Mouse (Mus musculus): ENCODE data around the gene Olfr12. TPM values are rescaled to one million over a fixed set of nuclear protein-coding genes. Genes with fewer than 3 reads are reported as not detected.
A peak's percentile ranks its signal among the peaks of the same experiment; 100 is the strongest.

Olfr12 gene
- total and polyA plus RNA-seq, 2 experiments, result not detected

GRCm38 (mm10) chr1:92641514-92642272 is 24.1 kb downstream of the Olfr12 start, which contains the start of gene Cops9:
Gene Cops9, minus strand, starts transcription at chr1:92641985.
- H3K4me1 ChIP-seq (ENCODE audit: control insufficient read depth, insufficient read depth, low read length), result peaks cover 8% of the 10 kb centered on the region
- peak; percentile 81 for DNase-seq (ENCODE audit: extremely low read depth, low read depth, low spot score)
- H3K79me2 ChIP-seq (ENCODE audit: control insufficient read depth, insufficient read depth, low read length), result peaks cover 7% of the 10 kb centered on the region; the same call in 1 of the 2 replicates
- TF ChIP-seq POLR2A (IDR thresholded peaks at IDR 0.05; ENCODE audit: extremely low read depth, insufficient read depth, low read length) (0 out of 2 replicates have a peak, but pooled peaks have one; percentile 55), CTCF (IDR thresholded peaks at IDR 0.05; ENCODE audit: low read depth, low read length) (no peak)
- no peaks in the 10 kb centered on the region; the same call in 1 of the 2 replicates for H3K36me3 ChIP-seq (ENCODE audit: control insufficient read depth, insufficient read depth, low read length)
- H3K4me3 ChIP-seq (ENCODE audit: insufficient read depth, low read depth, low read length), result peak within 1 kb of the TSS; percentile 84
- peak within 1 kb of the TSS; percentile 88 for H3K9ac ChIP-seq (ENCODE audit: low read depth, low read length)
- H3K27me3 ChIP-seq (ENCODE audit: control insufficient read depth, insufficient read depth, low read length), result no peaks in the 10 kb centered on the region
- peak within 1 kb of the TSS; percentile 8; the same call in 1 of the 2 replicates for H3K27ac ChIP-seq (replicated peaks; ENCODE audit: insufficient read depth, low read depth, low read length)
- WGBS, result 2% methylated on average over 50 of the region's 50 CpGs

DNA sequence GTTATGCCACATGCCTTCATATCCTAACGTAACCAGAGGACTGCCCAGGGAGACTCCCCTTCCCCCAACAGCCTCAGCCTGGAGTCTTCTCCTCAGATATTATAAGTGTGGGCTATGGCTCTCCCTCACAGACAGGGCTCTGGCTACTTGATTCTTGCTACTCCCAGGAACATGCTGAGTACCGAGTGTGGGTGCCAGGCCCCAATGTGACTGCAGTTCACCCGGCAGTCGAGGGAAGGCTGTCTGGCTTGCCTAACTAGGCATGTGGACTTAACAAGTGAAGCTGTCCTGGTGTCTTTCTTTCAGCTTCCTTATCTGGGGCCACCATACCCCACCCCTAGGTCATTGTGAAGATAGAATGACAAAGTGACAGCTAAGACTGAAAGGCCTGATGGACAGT is 26.1 kb downstream of the Olfr12 start:
- TF ChIP-seq CTCF (IDR thresholded peaks at IDR 0.05; ENCODE audit: low read depth, low read length) (no peak), POLR2A (IDR thresholded peaks at IDR 0.05; ENCODE audit: extremely low read depth, insufficient read depth, low read length) (no peak)
- DNase-seq (ENCODE audit: extremely low read depth, low read depth, low spot score), result no peak
- H3K4me1 ChIP-seq (ENCODE audit: control insufficient read depth, insufficient read depth, low read length), result peaks cover 11% of the 10 kb centered on the region
- WGBS, result 80% methylated on average over 4 of the region's 4 CpGs
- H3K9ac ChIP-seq (ENCODE audit: low read depth, low read length), result no peak overlapping the region
- H3K79me2 ChIP-seq (ENCODE audit: control insufficient read depth, insufficient read depth, low read length), result peaks cover 7% of the 10 kb centered on the region; the same call in 1 of the 2 replicates
- H3K27ac ChIP-seq (replicated peaks; ENCODE audit: insufficient read depth, low read depth, low read length), result no peak overlapping the region
- no peaks in the 10 kb centered on the region for H3K36me3 ChIP-seq (ENCODE audit: control insufficient read depth, insufficient read depth, low read length)
- no peak overlapping the region for H3K4me3 ChIP-seq (ENCODE audit: insufficient read depth, low read depth, low read length)
- H3K27me3 ChIP-seq (ENCODE audit: control insufficient read depth, insufficient read depth, low read length), result no peaks in the 10 kb centered on the region

- Histone ChIP-seq H3K27me3 (ENCODE audit: control insufficient read depth, insufficient read depth, low read length) (no peaks in the 10 kb centered on the region), H3K27ac (replicated peaks; ENCODE audit: insufficient read depth, low read depth, low read length) (no peak overlapping the region), H3K79me2 (ENCODE audit: control insufficient read depth, insufficient read depth, low read length) (peaks cover 7% of the 10 kb centered on the region; the same call in 1 of the 2 replicates), H3K9ac (ENCODE audit: low read depth, low read length) (no peak overlapping the region), H3K4me1 (ENCODE audit: control insufficient read depth, insufficient read depth, low read length) (peaks cover 11% of the 10 kb centered on the region), H3K4me3 (ENCODE audit: insufficient read depth, low read depth, low read length) (no peak overlapping the region), H3K36me3 (ENCODE audit: control insufficient read depth, insufficient read depth, low read length) (no peaks in the 10 kb centered on the region)
- TF ChIP-seq POLR2A (IDR thresholded peaks at IDR 0.05; ENCODE audit: extremely low read depth, insufficient read depth, low read length), result no peak
- no peak for TF ChIP-seq CTCF (IDR thresholded peaks at IDR 0.05; ENCODE audit: low read depth, low read length)
- 80% methylated on average over 5 of the region's 5 CpGs for WGBS
- no peak for DNase-seq (ENCODE audit: extremely low read depth, low read depth, low spot score)
Measured at GRCm38 (mm10) chr1:92644916-92645315, 27.3 kb downstream of the Olfr12 start.

DNA sequence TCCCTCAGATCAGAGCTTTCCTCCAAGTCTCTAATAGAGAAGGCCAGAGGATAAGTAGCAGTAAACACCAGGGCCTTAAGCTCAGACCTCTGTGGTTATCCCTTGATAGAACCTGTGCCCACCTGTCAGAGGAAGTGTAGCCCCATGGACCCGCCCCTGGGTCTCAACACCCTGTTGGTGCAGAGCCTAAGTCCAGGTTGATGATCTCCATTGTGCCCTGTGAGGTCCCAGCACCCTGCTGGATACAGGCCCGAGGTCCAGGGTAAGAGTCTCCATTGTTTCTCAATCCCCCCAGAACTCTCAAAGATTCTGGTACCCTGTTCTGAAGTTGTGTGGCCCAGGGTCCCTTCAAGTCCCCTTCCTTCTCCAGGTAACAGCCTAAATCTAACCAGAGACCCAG is 28.5 kb downstream of the Olfr12 start:
- peaks cover 5% of the 10 kb centered on the region; the same call in 1 of the 2 replicates for H3K4me1 ChIP-seq (ENCODE audit: control insufficient read depth, insufficient read depth, low read length)
- 48% methylated on average over 2 of the region's 2 CpGs for WGBS
- H3K4me3 ChIP-seq (ENCODE audit: insufficient read depth, low read depth, low read length), result no peak overlapping the region
- no peak for DNase-seq (ENCODE audit: extremely low read depth, low read depth, low spot score)
- H3K27ac ChIP-seq (replicated peaks; ENCODE audit: insufficient read depth, low read depth, low read length), result no peak overlapping the region
- no peaks in the 10 kb centered on the region for H3K27me3 ChIP-seq (ENCODE audit: control insufficient read depth, insufficient read depth, low read length)
- H3K36me3 ChIP-seq (ENCODE audit: control insufficient read depth, insufficient read depth, low read length), result no peaks in the 10 kb centered on the region
- TF ChIP-seq POLR2A (IDR thresholded peaks at IDR 0.05; ENCODE audit: extremely low read depth, insufficient read depth, low read length) (no peak), CTCF (IDR thresholded peaks at IDR 0.05; ENCODE audit: low read depth, low read length) (no peak)
- H3K9ac ChIP-seq (ENCODE audit: low read depth, low read length), result no peak overlapping the region
- peaks cover 6% of the 10 kb centered on the region; the same call in 1 of the 2 replicates for H3K79me2 ChIP-seq (ENCODE audit: control insufficient read depth, insufficient read depth, low read length)

DNA sequence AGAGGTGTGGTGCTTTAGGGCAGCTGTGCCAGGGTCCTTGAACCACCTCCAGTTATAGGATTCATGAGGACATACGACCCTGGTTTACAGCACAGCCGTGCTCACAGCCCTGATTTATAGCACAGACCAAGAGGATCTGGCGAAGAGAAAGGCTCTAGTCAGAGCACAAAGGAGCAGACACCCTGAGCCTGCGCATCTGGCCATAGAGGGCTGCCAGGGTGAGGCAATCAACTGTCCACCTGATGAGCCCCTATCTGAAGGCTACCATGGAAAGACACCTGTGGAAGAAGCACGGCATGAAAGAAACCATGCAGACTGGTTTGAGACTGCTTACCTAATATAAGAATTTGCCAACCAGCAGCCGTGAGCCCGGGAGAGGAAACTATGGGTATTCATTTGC is 29.0 kb downstream of the Olfr12 start:
- 71% methylated on average over 7 of the region's 7 CpGs for WGBS
- H3K27ac ChIP-seq (replicated peaks; ENCODE audit: insufficient read depth, low read depth, low read length), result no peak overlapping the region
- peaks cover under 1% of the 10 kb centered on the region; the same call in 1 of the 2 replicates for H3K79me2 ChIP-seq (ENCODE audit: control insufficient read depth, insufficient read depth, low read length)
- H3K27me3 ChIP-seq (ENCODE audit: control insufficient read depth, insufficient read depth, low read length), result no peaks in the 10 kb centered on the region
- TF ChIP-seq CTCF (IDR thresholded peaks at IDR 0.05; ENCODE audit: low read depth, low read length) (no peak), POLR2A (IDR thresholded peaks at IDR 0.05; ENCODE audit: extremely low read depth, insufficient read depth, low read length) (no peak)
- peaks cover 5% of the 10 kb centered on the region; the same call in 1 of the 2 replicates for H3K4me1 ChIP-seq (ENCODE audit: control insufficient read depth, insufficient read depth, low read length)
- H3K4me3 ChIP-seq (ENCODE audit: insufficient read depth, low read depth, low read length), result no peak overlapping the region
- DNase-seq (ENCODE audit: extremely low read depth, low read depth, low spot score), result no peak
- no peak overlapping the region for H3K9ac ChIP-seq (ENCODE audit: low read depth, low read length)
- H3K36me3 ChIP-seq (ENCODE audit: control insufficient read depth, insufficient read depth, low read length), result no peaks in the 10 kb centered on the region

DNA sequence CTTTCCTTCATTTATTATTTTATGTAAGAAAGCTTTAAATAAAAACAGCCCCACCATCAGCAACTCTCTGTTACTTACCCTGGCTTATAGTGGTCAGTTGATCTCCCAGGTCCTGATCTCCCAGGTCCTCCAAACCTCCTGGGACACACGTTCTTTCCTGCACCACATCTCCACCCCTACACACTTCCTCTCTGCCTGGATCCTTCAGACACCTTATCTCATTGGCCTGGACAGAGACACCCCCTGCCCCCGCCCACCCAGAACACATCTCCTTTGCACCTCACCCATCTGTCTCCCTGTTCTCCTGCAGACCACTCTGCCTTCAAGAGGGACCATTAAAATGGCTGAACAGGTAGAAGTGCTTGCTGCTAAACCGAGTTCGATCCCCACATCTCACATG is 29.4 kb downstream of the Olfr12 start:
- DNase-seq (ENCODE audit: extremely low read depth, low read depth, low spot score), result no peak
- Histone ChIP-seq H3K9ac (ENCODE audit: low read depth, low read length) (no peak overlapping the region), H3K4me3 (ENCODE audit: insufficient read depth, low read depth, low read length) (no peak overlapping the region), H3K36me3 (ENCODE audit: control insufficient read depth, insufficient read depth, low read length) (no peaks in the 10 kb centered on the region), H3K27ac (replicated peaks; ENCODE audit: insufficient read depth, low read depth, low read length) (no peak overlapping the region), H3K4me1 (ENCODE audit: control insufficient read depth, insufficient read depth, low read length) (peaks cover 4% of the 10 kb centered on the region; the same call in 1 of the 2 replicates), H3K27me3 (ENCODE audit: control insufficient read depth, insufficient read depth, low read length) (no peaks in the 10 kb centered on the region), H3K79me2 (ENCODE audit: control insufficient read depth, insufficient read depth, low read length) (no peaks in the 10 kb centered on the region)
- TF ChIP-seq CTCF (IDR thresholded peaks at IDR 0.05; ENCODE audit: low read depth, low read length), result no peak
- no peak for TF ChIP-seq POLR2A (IDR thresholded peaks at IDR 0.05; ENCODE audit: extremely low read depth, insufficient read depth, low read length)
- WGBS, result 74% methylated on average over 4 of the region's 4 CpGs

Measured in liver, adult 2 months (tissue).